Mouse (Mus musculus) olfactory bulb, adult 2 months (tissue): ENCODE data around the gene Fbxw8.

Source experiments
- CTCF ChIP-seq: fragments of 200-500 bp; IDR thresholded peaks from 2 replicates; pipeline ENCODE4 v1.5.1; 2012; ENCODE audit warnings: low read depth, mild to moderate bottlenecking, low read length, moderate library complexity; ENCODE audit not compliant: insufficient read depth
- POLR2A ChIP-seq: fragments of 200-500 bp; IDR thresholded peaks from 2 replicates; pipeline ENCODE4 v1.6.1; 2012; ENCODE audit warnings: mild to moderate bottlenecking, low read depth, low read length, moderate library complexity; ENCODE audit not compliant: insufficient read depth

GRCm38 (mm10) chr5:118197421-118197820, 42.2 kb upstream of the Fbxw8 start:
- TF ChIP-seq POLR2A (no peak), CTCF (no peak)
